Mouse (Mus musculus) liver, embryonic 14.5 days (tissue): ENCODE data around the gene Gdpd4.

Experiments used
- CTCF ChIP-seq: IDR thresholded peaks from 2 replicates; pipeline ENCODE4 v1.5.1; 2016; ENCODE audit warnings: antibody characterized with exemption, low read depth, control low read depth
- EP300 ChIP-seq: IDR thresholded peaks from 2 replicates; pipeline ENCODE4 v1.6.1; 2016; ENCODE audit warnings: antibody characterized with exemption, low read depth

DNA sequence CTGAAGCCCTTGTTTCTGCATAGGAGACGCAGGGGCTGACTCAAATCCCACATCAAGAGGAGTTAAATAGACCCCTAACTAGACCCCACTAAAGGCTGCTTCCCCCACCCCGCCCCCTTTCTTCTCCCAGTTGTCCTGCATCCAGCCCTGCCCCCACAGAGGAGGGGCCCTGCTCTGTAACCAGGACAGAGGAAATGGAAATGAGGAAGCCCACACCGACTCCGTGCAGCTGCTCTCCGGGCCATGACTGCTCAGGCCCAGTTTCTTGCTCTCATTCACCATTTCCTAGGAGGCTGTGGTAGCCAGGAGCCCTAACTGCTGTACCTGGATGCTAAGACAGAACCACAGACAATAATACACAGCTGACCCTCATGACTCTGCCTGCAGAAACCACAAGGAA, 162.6 kb downstream of the Gdpd4 start:
- TF ChIP-seq EP300: no peak
- no peak for TF ChIP-seq CTCF
